Mouse (Mus musculus): Measurements from ENCODE around the gene Igf2. TPM values are rescaled to one million over a fixed set of nuclear protein-coding genes. Genes with fewer than 3 reads are reported as not detected.

The Igf2 gene
- polyA plus RNA-seq, 1 experiment from 2014 or later = 483 TPM

DNA sequence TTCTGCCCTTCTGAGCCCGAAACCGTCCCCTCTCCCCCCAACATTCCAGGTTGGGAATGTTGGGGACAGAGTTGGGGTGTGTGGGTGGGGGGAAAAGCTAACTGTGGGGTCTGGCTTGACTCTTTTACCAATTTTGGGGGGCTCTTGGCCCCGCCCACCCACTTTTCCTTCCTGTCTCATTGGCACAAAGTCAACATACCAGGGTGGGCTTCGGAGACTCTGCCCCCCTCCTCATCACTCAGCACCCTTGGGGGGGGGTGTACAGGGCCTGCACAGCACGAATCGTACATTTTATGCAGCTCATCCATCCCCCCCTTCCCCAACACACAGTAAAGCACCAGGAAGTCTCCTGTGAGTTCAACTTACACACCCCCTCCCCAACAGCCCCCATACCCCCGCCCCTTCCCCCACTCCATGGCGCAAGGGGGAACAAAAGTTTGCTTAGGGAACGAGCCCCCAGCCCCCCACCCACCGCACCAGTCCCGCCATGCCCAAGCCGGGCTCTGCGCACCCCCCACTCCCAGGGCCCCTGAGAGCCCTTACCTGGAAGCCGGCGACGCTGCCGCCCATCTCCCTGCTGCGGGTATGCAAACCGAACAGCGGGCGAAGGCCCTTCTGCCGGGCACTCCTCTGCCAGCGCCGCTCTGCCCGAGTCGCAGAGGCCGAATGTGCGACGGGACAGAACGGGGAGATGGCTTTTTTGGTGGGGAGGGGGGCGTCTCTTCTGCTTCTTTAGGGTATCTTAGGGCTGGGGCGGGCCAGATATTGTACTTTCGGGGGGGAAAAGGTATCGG, 8.6 kb downstream of the Igf2 start:
- peak overlapping the region; percentile 49 for H3K4me3 ChIP-seq (ENCODE audit: low read depth, low read length)
- peaks cover 73% of the 10 kb centered on the region for H3K27me3 ChIP-seq (replicated peaks; ENCODE audit: control insufficient read depth, insufficient read depth, low read length)
- no peak for ATAC-seq
- 0 out of 2 replicates have a peak, but pooled peaks cover 3% of the 10 kb centered on the region for H3K4me1 ChIP-seq (replicated peaks; ENCODE audit: control insufficient read depth, insufficient read depth, low read length)
- TF ChIP-seq CTCF (IDR thresholded peaks at IDR 0.05; ENCODE audit: low read depth) = no peak
- peak overlapping the region; percentile 54 for H3K9ac ChIP-seq (ENCODE audit: low read depth, low read length)
- H3K27ac ChIP-seq (ENCODE audit: low read depth, low read length) = peak overlapping the region; percentile 46
- H3K36me3 ChIP-seq (ENCODE audit: control insufficient read depth, insufficient read depth) = peaks cover 8% of the 10 kb centered on the region
- under 1% methylated on average over 33 of the region's 34 CpGs for WGBS
- H3K4me2 ChIP-seq (replicated peaks; ENCODE audit: low read depth) = peak overlapping the region; percentile 83
- H3K9me3 ChIP-seq (ENCODE audit: control insufficient read depth) = no peaks in the 10 kb centered on the region

DNA sequence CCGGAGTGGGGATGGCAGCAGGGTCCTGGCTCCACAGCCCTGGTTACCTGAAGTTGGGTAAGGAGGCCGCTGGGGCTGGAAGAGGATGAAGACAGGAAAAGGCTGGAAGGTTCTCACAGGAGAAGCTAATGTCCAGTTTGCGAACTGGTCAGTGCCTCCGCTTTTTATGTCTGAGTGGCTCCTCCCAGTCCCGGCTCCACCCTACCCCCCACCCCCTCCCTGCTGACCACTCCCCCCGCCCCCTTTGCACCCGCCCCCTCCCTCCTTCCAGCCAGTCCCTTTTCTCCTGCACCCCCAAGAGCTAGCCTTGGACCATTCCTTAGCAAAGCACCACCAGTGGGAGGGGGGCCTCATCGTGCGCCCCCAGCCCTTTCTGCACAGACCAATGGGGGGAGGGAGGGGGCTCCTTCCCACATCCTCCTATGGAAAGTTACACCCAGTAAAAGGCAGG, 9.2 kb downstream of the Igf2 start:
- no peak for TF ChIP-seq CTCF (IDR thresholded peaks at IDR 0.05; ENCODE audit: low read depth)
- Histone ChIP-seq H3K27ac (ENCODE audit: low read depth, low read length) (no peak overlapping the region), H3K9me3 (ENCODE audit: control insufficient read depth) (no peaks in the 10 kb centered on the region), H3K36me3 (ENCODE audit: control insufficient read depth, insufficient read depth) (peaks cover 8% of the 10 kb centered on the region), H3K4me1 (replicated peaks; ENCODE audit: control insufficient read depth, insufficient read depth, low read length) (0 out of 2 replicates have a peak, but pooled peaks cover 3% of the 10 kb centered on the region), H3K4me3 (ENCODE audit: low read depth, low read length) (peak overlapping the region; percentile 49), H3K4me2 (replicated peaks; ENCODE audit: low read depth) (peak overlapping the region; percentile 83), H3K9ac (ENCODE audit: low read depth, low read length) (0 out of 2 replicates have a peak overlapping the region, but pooled peaks have one; percentile 54), H3K27me3 (replicated peaks; ENCODE audit: control insufficient read depth, insufficient read depth, low read length) (peaks cover 67% of the 10 kb centered on the region)
- no peak for ATAC-seq
- 24% methylated on average over 6 of the region's 9 CpGs for WGBS

DNA sequence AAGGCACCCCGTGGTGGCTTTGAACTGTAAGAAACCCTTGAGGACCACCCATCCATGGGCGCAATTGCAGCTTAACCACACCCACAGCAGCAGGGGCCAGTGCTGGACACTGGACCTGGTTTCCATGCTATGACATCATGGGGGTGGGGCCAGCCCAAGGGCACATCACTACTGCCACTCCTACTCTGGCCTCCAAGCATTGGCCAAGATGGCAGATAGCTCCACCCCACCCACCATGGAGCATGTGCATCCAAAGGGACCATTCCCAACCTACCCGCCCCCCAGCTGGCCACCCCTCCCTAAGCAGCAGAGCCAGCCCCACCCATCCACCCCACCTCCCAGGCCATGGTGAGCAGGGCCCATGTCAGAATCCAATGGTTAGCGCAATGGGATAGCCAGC, 10.6 kb downstream of the Igf2 start:
- H3K9me3 ChIP-seq (ENCODE audit: control insufficient read depth) = no peaks in the 10 kb centered on the region
- ATAC-seq = no peak
- H3K36me3 ChIP-seq (ENCODE audit: control insufficient read depth, insufficient read depth) = peaks cover 8% of the 10 kb centered on the region
- no peak overlapping the region for H3K27ac ChIP-seq (ENCODE audit: low read depth, low read length)
- no peak overlapping the region for H3K4me3 ChIP-seq (ENCODE audit: low read depth, low read length)
- TF ChIP-seq CTCF (IDR thresholded peaks at IDR 0.05; ENCODE audit: low read depth) = no peak
- H3K4me2 ChIP-seq (replicated peaks; ENCODE audit: low read depth) = peak overlapping the region; percentile 83
- H3K9ac ChIP-seq (ENCODE audit: low read depth, low read length) = no peak overlapping the region
- H3K27me3 ChIP-seq (replicated peaks; ENCODE audit: control insufficient read depth, insufficient read depth, low read length) = peaks cover 55% of the 10 kb centered on the region
- WGBS = 41% methylated on average over 4 of the region's 4 CpGs
- 0 out of 2 replicates have a peak, but pooled peaks cover 3% of the 10 kb centered on the region for H3K4me1 ChIP-seq (replicated peaks; ENCODE audit: control insufficient read depth, insufficient read depth, low read length)

DNA sequence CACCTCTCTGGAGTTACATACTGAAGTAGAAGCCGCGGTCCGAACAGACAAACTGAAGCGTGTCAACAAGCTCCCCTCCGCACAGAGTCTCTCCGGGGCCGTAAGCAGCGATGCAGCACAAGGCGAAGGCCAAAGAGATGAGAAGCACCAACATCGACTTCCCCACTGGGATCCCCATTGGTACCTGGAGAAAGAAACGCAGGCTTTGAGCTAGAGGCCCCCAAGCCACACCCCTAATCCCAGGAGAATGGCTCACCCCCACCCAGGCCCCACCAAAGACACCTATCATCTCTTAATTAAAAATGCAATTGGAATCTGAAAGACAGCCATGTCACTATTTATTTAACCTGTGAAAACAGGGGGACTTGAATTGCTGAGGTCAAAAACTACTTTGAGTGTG, 11.0 kb downstream of the Igf2 start:
- WGBS = 25% methylated on average over 11 of the region's 11 CpGs
- H3K9ac ChIP-seq (ENCODE audit: low read depth, low read length) = no peak overlapping the region
- H3K9me3 ChIP-seq (ENCODE audit: control insufficient read depth) = no peaks in the 10 kb centered on the region
- H3K4me2 ChIP-seq (replicated peaks; ENCODE audit: low read depth) = no peak overlapping the region; the same call in 1 of the 2 replicates
- peaks cover 50% of the 10 kb centered on the region for H3K27me3 ChIP-seq (replicated peaks; ENCODE audit: control insufficient read depth, insufficient read depth, low read length)
- no peak overlapping the region for H3K4me3 ChIP-seq (ENCODE audit: low read depth, low read length)
- no peak for TF ChIP-seq CTCF (IDR thresholded peaks at IDR 0.05; ENCODE audit: low read depth)
- 0 out of 2 replicates have a peak, but pooled peaks cover 3% of the 10 kb centered on the region for H3K4me1 ChIP-seq (replicated peaks; ENCODE audit: control insufficient read depth, insufficient read depth, low read length)
- H3K27ac ChIP-seq (ENCODE audit: low read depth, low read length) = no peak overlapping the region
- no peak for ATAC-seq
- peaks cover 8% of the 10 kb centered on the region for H3K36me3 ChIP-seq (ENCODE audit: control insufficient read depth, insufficient read depth)

DNA sequence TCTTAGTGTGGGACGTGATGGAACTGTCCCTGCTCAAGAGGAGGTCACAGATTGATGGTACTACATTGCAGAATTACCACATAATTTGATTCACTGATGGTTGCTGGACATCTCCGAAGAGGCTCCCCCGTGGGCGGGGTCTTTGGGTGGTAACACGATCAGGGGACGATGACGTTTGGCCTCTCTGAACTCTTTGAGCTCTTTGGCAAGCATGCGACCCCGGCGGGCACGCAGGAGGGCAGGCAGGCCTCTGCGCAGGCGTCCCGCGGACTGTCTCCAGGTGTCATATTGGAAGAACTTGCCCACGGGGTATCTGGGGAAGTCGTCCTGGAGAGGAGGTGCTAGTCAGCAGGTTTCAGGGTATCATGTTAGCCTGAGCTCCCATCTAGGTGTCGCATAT, 12.9 kb downstream of the Igf2 start:
- Histone ChIP-seq H3K9ac (ENCODE audit: low read depth, low read length) (no peak overlapping the region), H3K4me3 (ENCODE audit: low read depth, low read length) (no peak overlapping the region), H3K4me2 (replicated peaks; ENCODE audit: low read depth) (no peak overlapping the region), H3K4me1 (replicated peaks; ENCODE audit: control insufficient read depth, insufficient read depth, low read length) (no peaks in the 10 kb centered on the region), H3K9me3 (ENCODE audit: control insufficient read depth) (no peaks in the 10 kb centered on the region), H3K27me3 (replicated peaks; ENCODE audit: control insufficient read depth, insufficient read depth, low read length) (peaks cover 33% of the 10 kb centered on the region), H3K27ac (ENCODE audit: low read depth, low read length) (no peak overlapping the region), H3K36me3 (ENCODE audit: control insufficient read depth, insufficient read depth) (peaks cover 8% of the 10 kb centered on the region)
- no peak for TF ChIP-seq CTCF (IDR thresholded peaks at IDR 0.05; ENCODE audit: low read depth)
- no peak for ATAC-seq
- 29% methylated on average over 18 of the region's 18 CpGs for WGBS

DNA sequence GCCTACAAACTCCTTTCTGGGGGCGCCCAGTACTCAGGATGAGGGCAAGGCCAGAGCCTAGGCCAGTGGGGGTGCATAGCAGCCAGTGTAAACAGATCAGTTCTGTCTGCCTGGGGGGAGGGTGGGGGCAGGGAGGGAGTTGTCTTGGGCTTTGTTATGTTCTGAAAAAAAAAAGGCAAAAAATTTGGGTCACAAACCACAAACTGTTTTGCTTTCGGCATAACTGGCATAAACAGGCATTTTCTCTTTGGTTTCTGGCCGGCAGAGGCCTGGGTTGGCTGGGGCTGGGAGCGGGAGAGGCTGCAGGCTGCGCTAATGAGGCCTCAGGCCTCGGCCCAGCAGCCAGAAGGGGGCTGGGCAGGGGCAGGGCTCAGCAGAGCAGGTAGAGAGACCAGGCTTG, 19.9 kb downstream of the Igf2 start:
- no peaks in the 10 kb centered on the region for H3K9me3 ChIP-seq (ENCODE audit: control insufficient read depth)
- no peak overlapping the region for H3K27ac ChIP-seq (ENCODE audit: low read depth, low read length)
- H3K9ac ChIP-seq (ENCODE audit: low read depth, low read length) = no peak overlapping the region
- no peak overlapping the region for H3K4me2 ChIP-seq (replicated peaks; ENCODE audit: low read depth)
- no peaks in the 10 kb centered on the region for H3K27me3 ChIP-seq (replicated peaks; ENCODE audit: control insufficient read depth, insufficient read depth, low read length)
- no peak for ATAC-seq
- no peaks in the 10 kb centered on the region for H3K4me1 ChIP-seq (replicated peaks; ENCODE audit: control insufficient read depth, insufficient read depth, low read length)
- H3K36me3 ChIP-seq (ENCODE audit: control insufficient read depth, insufficient read depth) = no peaks in the 10 kb centered on the region
- H3K4me3 ChIP-seq (ENCODE audit: low read depth, low read length) = no peak overlapping the region
- 52% methylated on average over 6 of the region's 6 CpGs for WGBS
- no peak for TF ChIP-seq CTCF (IDR thresholded peaks at IDR 0.05; ENCODE audit: low read depth)
